Comparison of ENCODE assay signal across 8 mouse cellular contexts in the genomic region with DNA sequence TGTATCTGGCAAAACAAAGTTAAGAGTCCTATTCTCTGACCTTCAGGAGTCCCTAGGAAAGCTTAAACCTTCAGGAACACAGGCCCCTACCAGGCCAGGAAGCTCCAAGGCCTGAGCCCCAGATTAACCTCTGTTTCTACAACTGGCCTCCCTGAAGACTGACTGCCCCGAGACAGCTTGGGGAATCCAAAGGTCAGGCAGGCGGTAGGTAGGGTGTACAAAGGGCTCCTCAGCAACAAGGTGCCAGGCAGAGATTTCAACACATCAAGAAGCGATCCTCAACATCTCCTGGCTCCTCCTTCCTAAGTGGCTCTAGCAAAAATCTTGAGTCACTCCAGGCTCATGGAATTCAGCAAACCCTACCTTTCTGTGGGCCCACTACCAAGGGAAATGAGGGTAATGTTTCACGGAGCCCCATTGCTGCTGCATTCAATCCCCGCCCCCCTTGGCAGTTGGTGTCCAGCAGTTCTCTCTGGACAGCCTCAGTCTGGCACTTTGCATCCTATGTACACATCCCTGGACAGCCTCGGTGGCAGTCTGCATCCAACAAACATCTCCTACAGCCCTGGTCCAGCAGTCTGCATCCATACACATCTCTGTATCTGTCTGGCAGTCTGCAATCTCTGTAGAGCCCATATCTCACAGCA. TPM values are rescaled to one million over a fixed set of nuclear protein-coding genes. Genes with fewer than 3 reads are reported as not detected.
DNase-seq lines count a peak whose midpoint lies in the region; ATAC-seq and TF ChIP-seq lines count a peak whose summit lies in the region.

No protein-coding gene starts in this region.

- H3K27ac ChIP-seq in forebrain, embryonic 15.5 days (replicated peaks): no peak overlapping the region
- H3K27ac ChIP-seq in limb, embryonic 11.5 days (replicated peaks; ENCODE audit: low read depth, low read length): no peak overlapping the region
- H3K27ac ChIP-seq in small intestine, adult 2 months (ENCODE audit: insufficient read depth, low read depth, low read length): peak overlapping the region; percentile 50

- no peak for TF ChIP-seq CTCF in small intestine, adult 2 months (IDR thresholded peaks at IDR 0.05; ENCODE audit: extremely low read depth, insufficient read length, insufficient replicate concordance, low read depth, low read length)

- H3K27me3 ChIP-seq in megakaryocyte, embryonic 14.5 days (replicated peaks): no peaks in the 10 kb centered on the region
- no peaks in the 10 kb centered on the region for H3K27me3 ChIP-seq in forebrain, embryonic 15.5 days
- H3K27me3 ChIP-seq in limb, embryonic 11.5 days (ENCODE audit: control insufficient read depth, insufficient read depth, low read length): no peaks in the 10 kb centered on the region
- H3K27me3 ChIP-seq in small intestine, adult 2 months (ENCODE audit: control insufficient read depth, insufficient read depth, low read length): no peaks in the 10 kb centered on the region

- no peak for DNase-seq in limb, embryonic 11.5 days (ENCODE audit: low spot score)
- DNase-seq in embryo, embryonic 10.5 days (ENCODE audit: low spot score): no peak
- no peak for DNase-seq in thymus, postnatal 14 days
- no peak for DNase-seq in spleen, adult 18-20 months

- H3K9me3 ChIP-seq in megakaryocyte, embryonic 14.5 days: no peaks in the 10 kb centered on the region
- no peaks in the 10 kb centered on the region for H3K9me3 ChIP-seq in forebrain, embryonic 15.5 days
- H3K9me3 ChIP-seq in limb, embryonic 11.5 days (ENCODE audit: control insufficient read depth, low read length): no peaks in the 10 kb centered on the region

- H3K4me3 ChIP-seq in megakaryocyte, embryonic 14.5 days (replicated peaks): peak overlapping the region; percentile 97
- H3K4me3 ChIP-seq in forebrain, embryonic 15.5 days: peak overlapping the region; percentile 83
- H3K4me3 ChIP-seq in limb, embryonic 11.5 days (ENCODE audit: low read depth, low read length): peak overlapping the region; percentile 74
- peak overlapping the region; percentile 74 for H3K4me3 ChIP-seq in small intestine, adult 2 months (ENCODE audit: low read depth, low read length)

- TF ChIP-seq POLR2A in small intestine, adult 2 months (IDR thresholded peaks at IDR 0.05; ENCODE audit: low read depth, low read length): no peak

- ATAC-seq in megakaryocyte, adult 5-6 weeks (ENCODE audit: poor library complexity, severe bottlenecking): no peak
- ATAC-seq in forebrain, embryonic 15.5 days (replicated peaks): no peak
- no peak; the same call in 1 of the 2 replicates for ATAC-seq in limb, embryonic 11.5 days (ENCODE audit: insufficient number of reproducible peaks, low FRiP score, low TSS enrichment, low read depth)

- peak overlapping the region; percentile 79 for H3K4me2 ChIP-seq in forebrain, embryonic 15.5 days (replicated peaks)
- H3K4me2 ChIP-seq in limb, embryonic 11.5 days (ENCODE audit: low read depth, severe bottlenecking): peak overlapping the region; percentile 75

- peaks cover 33% of the 10 kb centered on the region for H3K4me1 ChIP-seq in megakaryocyte, embryonic 14.5 days
- peaks cover 14% of the 10 kb centered on the region for H3K4me1 ChIP-seq in forebrain, embryonic 15.5 days
- H3K4me1 ChIP-seq in limb, embryonic 11.5 days (ENCODE audit: control insufficient read depth, insufficient read depth, low read length): peaks cover 6% of the 10 kb centered on the region; the same call in 1 of the 2 replicates
- H3K4me1 ChIP-seq in small intestine, adult 2 months (ENCODE audit: control insufficient read depth, insufficient read depth, insufficient read length, low read length): peaks cover 5% of the 10 kb centered on the region

- H3K9ac ChIP-seq in forebrain, embryonic 15.5 days (replicated peaks): peak overlapping the region; percentile 81
- peak overlapping the region; percentile 80 for H3K9ac ChIP-seq in limb, embryonic 11.5 days (ENCODE audit: low read length)

- H3K36me3 ChIP-seq in megakaryocyte, embryonic 14.5 days (replicated peaks; ENCODE audit: low read length): peaks cover 41% of the 10 kb centered on the region
- peaks cover 31% of the 10 kb centered on the region for H3K36me3 ChIP-seq in forebrain, embryonic 15.5 days
- peaks cover 22% of the 10 kb centered on the region for H3K36me3 ChIP-seq in limb, embryonic 11.5 days (ENCODE audit: control insufficient read depth, insufficient read depth, low read length)
- H3K36me3 ChIP-seq in small intestine, adult 2 months (ENCODE audit: control insufficient read depth, insufficient read depth, low read length): peaks cover 31% of the 10 kb centered on the region

- 56% methylated on average over 6 of the region's 6 CpGs for WGBS in forebrain, embryonic 15.5 days
- WGBS in limb, embryonic 11.5 days: 62% methylated on average over 6 of the region's 6 CpGs
- WGBS in small intestine, adult 2 months: 13% methylated on average over 6 of the region's 6 CpGs

RNA-seq across cellular contexts. Expression of a gene that starts 0.9 kb away (rescaled TPM):
- 26.0 and 29.8 TPM in 2 replicates for polyA plus RNA-seq in megakaryocyte, embryonic 14.5 days (2012; ENCODE audit: insufficient read depth, low replicate concordance)
- 18.7 and 29.3 TPM in 2 replicates for total RNA-seq in megakaryocyte, adult 5-6 weeks (2015)
- 19.3 and 19.6 TPM in 2 replicates for total RNA-seq in megakaryocyte, adult 5-6 weeks (2017)
- 91.5 and 95.3 TPM in 2 replicates for polyA plus RNA-seq in forebrain, embryonic 15.5 days (2015; fragmentation: Nextera tagmentation; extraction: Ambion mirVana)
- 58.6 and 61.5 TPM in 2 replicates for polyA plus RNA-seq in limb, embryonic 11.5 days (2014; fragmentation: Nextera tagmentation; extraction: Ambion mirVana)
- 39.0 and 64.9 TPM in 2 replicates for polyA plus RNA-seq in small intestine, adult 2 months (2012; rRNA removed)

RNA-seq across cellular contexts. Expression of a gene that starts 22.6 kb away (rescaled TPM):
- polyA plus RNA-seq in megakaryocyte, embryonic 14.5 days (2012; ENCODE audit: insufficient read depth, low replicate concordance): 5.3 and 16.0 TPM in 2 replicates
- 7.7 and 8.4 TPM in 2 replicates for total RNA-seq in megakaryocyte, adult 5-6 weeks (2015)
- total RNA-seq in megakaryocyte, adult 5-6 weeks (2017): 15.2 and 17.3 TPM in 2 replicates
- 29.9 and 34.5 TPM in 2 replicates for polyA plus RNA-seq in forebrain, embryonic 15.5 days (2015; fragmentation: Nextera tagmentation; extraction: Ambion mirVana)
- polyA plus RNA-seq in limb, embryonic 11.5 days (2014; fragmentation: Nextera tagmentation; extraction: Ambion mirVana): 18.7 TPM in 2 replicates
- polyA plus RNA-seq in small intestine, adult 2 months (2012; rRNA removed): 11.0 and 18.4 TPM in 2 replicates

RNA-seq across cellular contexts. Expression of a gene that starts 28.2 kb away (rescaled TPM):
- 26.0 and 40.5 TPM in 2 replicates for polyA plus RNA-seq in megakaryocyte, embryonic 14.5 days (2012; ENCODE audit: insufficient read depth, low replicate concordance)
- total RNA-seq in megakaryocyte, adult 5-6 weeks (2015): 9.7 and 20.1 TPM in 2 replicates
- 51.1 and 55.3 TPM in 2 replicates for total RNA-seq in megakaryocyte, adult 5-6 weeks (2017)
- polyA plus RNA-seq in forebrain, embryonic 15.5 days (2015; fragmentation: Nextera tagmentation; extraction: Ambion mirVana): 24.7 and 27.4 TPM in 2 replicates
- 18.1 and 18.9 TPM in 2 replicates for polyA plus RNA-seq in limb, embryonic 11.5 days (2014; fragmentation: Nextera tagmentation; extraction: Ambion mirVana)
- 21.7 and 37.4 TPM in 2 replicates for polyA plus RNA-seq in small intestine, adult 2 months (2012; rRNA removed)

RNA-seq across cellular contexts. Expression of a gene that starts 28.9 kb away (rescaled TPM):
- polyA plus RNA-seq in megakaryocyte, embryonic 14.5 days (2012; ENCODE audit: insufficient read depth, low replicate concordance): 652 and 1,719 TPM in 2 replicates
- 114 and 143 TPM in 2 replicates for total RNA-seq in megakaryocyte, adult 5-6 weeks (2015)
- 208 and 230 TPM in 2 replicates for total RNA-seq in megakaryocyte, adult 5-6 weeks (2017)
- 369 and 379 TPM in 2 replicates for polyA plus RNA-seq in forebrain, embryonic 15.5 days (2015; fragmentation: Nextera tagmentation; extraction: Ambion mirVana)
- polyA plus RNA-seq in limb, embryonic 11.5 days (2014; fragmentation: Nextera tagmentation; extraction: Ambion mirVana): 272 and 354 TPM in 2 replicates
- polyA plus RNA-seq in small intestine, adult 2 months (2012; rRNA removed): 44.8 and 65.3 TPM in 2 replicates
